Mouse (Mus musculus) heart, adult 9 months (tissue): ENCODE results near the gene Zyg11b.

Experiments
- DNase-seq, 2 experiments: peaks; one replicate each; pipeline ENCODE4 v3.0.0; 2022; ENCODE audit warnings: low spot score in 2 of 2

Zyg11b gene

DNA sequence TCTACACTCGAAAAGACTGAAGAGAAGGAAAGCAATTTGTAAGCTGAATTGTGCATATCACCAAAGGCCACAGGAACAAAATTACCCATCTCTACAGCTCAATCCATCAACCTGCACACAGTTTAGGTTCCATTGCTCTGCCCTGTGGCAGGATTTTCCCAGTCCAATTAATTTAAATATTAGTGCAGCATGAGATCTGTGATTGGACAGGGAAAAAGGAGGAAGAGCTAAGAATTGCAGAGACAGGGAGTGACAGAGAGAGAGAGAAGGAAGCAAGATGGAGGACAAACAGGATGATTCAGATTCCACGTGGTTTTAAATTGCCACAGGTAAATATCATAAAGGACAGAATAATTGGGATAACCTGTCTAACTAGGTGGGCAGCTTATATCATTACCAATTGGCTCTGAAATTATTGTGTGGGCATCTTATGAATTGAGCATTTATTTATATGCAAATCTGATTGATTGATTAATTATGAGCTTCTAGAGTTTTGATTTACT lies 108.0 kb downstream of the Zyg11b start:
- no peak for DNase-seq

DNA sequence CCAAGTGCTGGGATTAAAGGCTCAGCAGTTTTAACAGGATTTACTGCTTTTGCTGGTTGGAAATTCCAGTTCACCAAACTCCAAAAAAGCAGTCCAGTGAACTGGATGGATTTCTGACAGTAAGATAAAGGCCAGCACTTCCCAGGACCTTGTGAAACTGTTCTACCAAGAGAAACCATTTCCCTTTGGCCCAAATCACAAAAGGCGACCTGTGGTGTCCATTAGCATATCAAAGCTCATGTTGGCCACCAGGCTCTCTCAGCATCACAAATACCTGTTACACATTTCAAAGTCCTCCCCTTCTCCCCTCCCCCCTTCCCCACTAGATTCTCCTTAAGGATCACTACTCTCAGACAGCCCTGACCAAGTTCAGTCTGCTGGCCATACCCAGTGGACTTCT lies 118.6 kb downstream of the Zyg11b start:
- no peak for DNase-seq
